Comparison of ENCODE assay signal across 9 mouse cellular contexts in genomic region chr11:105911592-105912375, GRCm38 (mm10). TPM values are rescaled to one million over a fixed set of nuclear protein-coding genes. Genes with fewer than 3 reads are reported as not detected.
A peak's percentile ranks its signal among the peaks of the same experiment; 100 is the strongest.
DNase-seq lines count a peak whose midpoint lies in the region; ATAC-seq and TF ChIP-seq lines count a peak whose summit lies in the region.
"Had no signal": no experiment of that assay in that cellular context is flagged by ENCODE, and none has a peak within 500 bp of the region (broad histone marks: within the 10 kb centered on the region; RNA-seq: fewer than 3 reads in every experiment).

No protein-coding gene starts in this region.

- ATAC-seq in liver, embryonic 13.5 days (ENCODE audit: low read depth) = peak; percentile 55
- ATAC-seq in neural tube, embryonic 12.5 days (ENCODE audit: low FRiP score, low read depth) = 0 out of 2 replicates have a peak, but pooled peaks have one; percentile 37

- DNase-seq in urinary bladder, postnatal 14 days (ENCODE audit: low spot score) = peak; percentile 81
- no peak for DNase-seq in urinary bladder, postnatal 10 days (ENCODE audit: low spot score)
- peak; percentile 91 to 92 for DNase-seq in cerebellum, postnatal 10 days
- peak; percentile 63 for DNase-seq in gastrocnemius, adult 2 months
- peak; percentile 83 for DNase-seq in kidney, postnatal 14 days
- DNase-seq in liver, embryonic 13.5 days = peak; percentile 38
- DNase-seq in thymus, adult 2 months = peak; percentile 69

- no peaks in the 10 kb centered on the region for H3K9me3 ChIP-seq in liver, embryonic 13.5 days (replicated peaks)
- H3K9me3 ChIP-seq in neural tube, embryonic 12.5 days = no peaks in the 10 kb centered on the region
- H3K9me3 ChIP-seq: embryonic facial prominence, embryonic 13.5 days had no signal

- intact Hi-C loops in gastrocnemius, adult 2 months (cut with DNase I) = loop anchor here (2.0 to 10.0 kb wide), 5 partner anchors 229 to 641 kb away; no protein-coding TSS in a partner anchor

- no peak overlapping the region for H3K4me3 ChIP-seq in gastrocnemius, adult 2 months
- no peak overlapping the region for H3K4me3 ChIP-seq in liver, embryonic 13.5 days (replicated peaks)
- H3K4me3 ChIP-seq in neural tube, embryonic 12.5 days = no peak overlapping the region
- H3K4me3 ChIP-seq in thymus, adult 2 months (ENCODE audit: control insufficient read depth, insufficient read depth, low read length) = no peak overlapping the region
- H3K4me3 ChIP-seq: embryonic facial prominence, embryonic 13.5 days had no signal

- H3K36me3 ChIP-seq in liver, embryonic 13.5 days = no peaks in the 10 kb centered on the region
- peaks cover 23% of the 10 kb centered on the region for H3K36me3 ChIP-seq in neural tube, embryonic 12.5 days
- no peaks in the 10 kb centered on the region for H3K36me3 ChIP-seq in thymus, adult 2 months (ENCODE audit: control insufficient read depth, insufficient read depth, low read length)

- no peak overlapping the region for H3K4me2 ChIP-seq in liver, embryonic 13.5 days
- no peak overlapping the region for H3K4me2 ChIP-seq in neural tube, embryonic 12.5 days (replicated peaks)
- H3K4me2 ChIP-seq: embryonic facial prominence, embryonic 13.5 days had no signal

- no peak overlapping the region for H3K27ac ChIP-seq in gastrocnemius, adult 2 months
- H3K27ac ChIP-seq in liver, embryonic 13.5 days = no peak overlapping the region
- no peak overlapping the region for H3K27ac ChIP-seq in neural tube, embryonic 12.5 days
- no peak overlapping the region for H3K27ac ChIP-seq in thymus, adult 2 months (ENCODE audit: control insufficient read depth, insufficient read depth, low read length)
- H3K27ac ChIP-seq: embryonic facial prominence, embryonic 13.5 days had no signal

- H3K27me3 ChIP-seq in liver, embryonic 13.5 days = no peaks in the 10 kb centered on the region
- H3K27me3 ChIP-seq in neural tube, embryonic 12.5 days (replicated peaks) = no peaks in the 10 kb centered on the region
- H3K27me3 ChIP-seq in thymus, adult 2 months (ENCODE audit: control insufficient read depth, insufficient read depth, low read length) = no peaks in the 10 kb centered on the region
- H3K27me3 ChIP-seq: embryonic facial prominence, embryonic 13.5 days had no signal

- 24% methylated on average over 4 of the region's 4 CpGs for WGBS in liver, embryonic 13.5 days (ENCODE audit: insufficient replicate concordance)
- 43% methylated on average over 4 of the region's 4 CpGs for WGBS in neural tube, embryonic 12.5 days
- WGBS in thymus, adult 2 months = 27% methylated on average over 4 of the region's 4 CpGs

- peak; percentile 89 for TF ChIP-seq CTCF in gastrocnemius, adult 2 months (IDR thresholded peaks at IDR 0.05)
- TF ChIP-seq CTCF in thymus, adult 2 months (IDR thresholded peaks at IDR 0.05; ENCODE audit: borderline replicate concordance, control insufficient read depth, extremely low read depth, insufficient read depth, low read length, poor library complexity) = no peak

- H3K9ac ChIP-seq in liver, embryonic 13.5 days = no peak overlapping the region
- H3K9ac ChIP-seq in neural tube, embryonic 12.5 days = no peak overlapping the region
- H3K9ac ChIP-seq: embryonic facial prominence, embryonic 13.5 days had no signal

- H3K4me1 ChIP-seq in liver, embryonic 13.5 days (replicated peaks) = no peaks in the 10 kb centered on the region
- no peaks in the 10 kb centered on the region for H3K4me1 ChIP-seq in neural tube, embryonic 12.5 days
- H3K4me1 ChIP-seq in thymus, adult 2 months (replicated peaks; ENCODE audit: control insufficient read depth, insufficient read depth, low read length) = no peaks in the 10 kb centered on the region
- H3K4me1 ChIP-seq: embryonic facial prominence, embryonic 13.5 days had no signal

- TF ChIP-seq POLR2A in thymus, adult 2 months (IDR thresholded peaks at IDR 0.05; ENCODE audit: control insufficient read depth, extremely low read depth, insufficient read depth, low read length, poor library complexity) = no peak

RNA-seq across cellular contexts. Expression of gene Cyb561, which starts 41.4 kb away (rescaled TPM):
- 1 to 10 TPM; 3.9 to 4.7 TPM for total RNA-seq in gastrocnemius, adult 2 months (2021)
- 1.9 TPM in 2 replicates for polyA plus RNA-seq in liver, embryonic 13.5 days (2015; fragmentation: Nextera tagmentation; extraction: Ambion mirVana)
- polyA plus RNA-seq in neural tube, embryonic 12.5 days (2016; fragmentation: Nextera tagmentation; extraction: Ambion mirVana) = 18.9 and 21.8 TPM in 2 replicates
- 6.1 and 9.4 TPM in 2 replicates for polyA plus RNA-seq in thymus, adult 2 months (2012; rRNA removed)

RNA-seq across cellular contexts. Expression of gene Ace, which starts 56.0 kb away (rescaled TPM):
- 10 to 100 TPM; 18.4 to 24.6 TPM for total RNA-seq in gastrocnemius, adult 2 months (2021)
- polyA plus RNA-seq in liver, embryonic 13.5 days (2015; fragmentation: Nextera tagmentation; extraction: Ambion mirVana) = 0.02 and 0.05 TPM in 2 replicates
- 1.0 and 1.1 TPM in 2 replicates for polyA plus RNA-seq in neural tube, embryonic 12.5 days (2016; fragmentation: Nextera tagmentation; extraction: Ambion mirVana)
- polyA plus RNA-seq in thymus, adult 2 months (2012; rRNA removed) = 8.0 and 10.2 TPM in 2 replicates
